Mouse (Mus musculus) forebrain, embryonic 16.5 days (tissue): ENCODE measurements around the gene Ddx19a. TPM values are rescaled to one million over a fixed set of nuclear protein-coding genes. Genes with fewer than 3 reads are reported as not detected.
"Not testable (repeated sequence)": the region's sequence is repeated elsewhere in the genome, so short reads cannot be mapped to it uniquely, and the experiment has no call there.

Experiments
- ATAC-seq: fragments of 200-750 bp; cut with Nextera tagmentation; 2 replicates; pipeline ENCODE4 v1.8.0; 2017; ENCODE audit warnings: mild to moderate bottlenecking, moderate library complexity
- H3K27ac ChIP-seq: fragments of 300-500 bp; sonication (generic); 2 replicates; pipeline ENCODE4 v1.5.1; 2014; ENCODE audit warnings: low read length, control low read depth
- H3K27me3 ChIP-seq: fragments of 300-500 bp; sonication (generic); replicated peaks from 2 replicates; pipeline ENCODE4 v1.6.1; 2014; ENCODE audit warnings: low read length; ENCODE audit not compliant: control insufficient read depth, insufficient read depth
- H3K36me3 ChIP-seq: fragments of 300-500 bp; sonication (generic); 2 replicates; pipeline ENCODE4 v1.6.1; 2014; ENCODE audit not compliant: control insufficient read depth, insufficient read depth
- H3K4me1 ChIP-seq: fragments of 300-500 bp; sonication (generic); replicated peaks from 2 replicates; pipeline ENCODE4 v1.6.1; 2014; ENCODE audit warnings: low read length; ENCODE audit not compliant: control insufficient read depth, insufficient read depth
- H3K4me2 ChIP-seq: fragments of 300-500 bp; sonication (generic); 2 replicates; pipeline ENCODE4 v1.6.1; 2014; ENCODE audit warnings: mild to moderate bottlenecking, low read length, control low read depth
- H3K4me3 ChIP-seq: fragments of 300-500 bp; sonication (generic); replicated peaks from 2 replicates; pipeline ENCODE4 v1.5.1; 2014; ENCODE audit warnings: mild to moderate bottlenecking, low read length, control low read depth
- H3K9ac ChIP-seq: fragments of 300-500 bp; sonication (generic); replicated peaks from 2 replicates; pipeline ENCODE4 v1.6.1; 2014; ENCODE audit warnings: low read depth, low read length, control low read depth
- H3K9me3 ChIP-seq: fragments of 300-500 bp; sonication (generic); 2 replicates; pipeline ENCODE4 v1.6.1; 2016; ENCODE audit warnings: low read length; ENCODE audit not compliant: control insufficient read depth
- WGBS: fragments of 180-500 bp; shearing (Covaris S2); extraction: QIAGEN DNeasy Blood & Tissue Kit; methylation state at CpG from one replicate; pipeline ENCODE4 v1.1.7; 2014; 5-methylcytosine and 5-hydroxymethylcytosine counted together
- polyA plus RNA-seq: library from polyadenylated mRNA; unstranded; fragments of >200 nt; fragmentation: Nextera tagmentation; extraction: Ambion mirVana; gene quantifications from 2 replicates; pipeline ENCODE4 v1.2.1, GENCODE M21; 2015

Ddx19a gene
- polyA plus RNA-seq, 1 experiment from 2014 or later: 11.9 TPM

DNA sequence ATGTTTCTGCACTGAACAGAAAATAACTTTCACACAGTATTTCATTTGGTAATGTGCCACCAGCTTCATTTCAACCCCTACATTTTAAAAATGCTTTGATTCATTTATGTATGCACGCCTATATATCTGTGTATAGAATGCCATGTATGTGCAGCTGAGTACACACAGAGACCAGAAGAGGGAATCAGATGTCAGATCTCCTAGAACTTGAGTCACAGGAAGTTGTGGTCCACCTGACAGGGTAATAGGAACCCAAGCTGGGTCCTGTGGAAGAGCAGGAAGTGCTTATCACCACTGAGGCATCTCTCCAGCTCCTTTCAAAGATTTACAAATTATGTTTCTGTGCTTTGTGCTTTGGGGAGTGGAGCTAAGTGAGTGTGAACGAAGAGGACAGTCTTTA is 16.3 kb downstream of the Ddx19a start:
- Histone ChIP-seq H3K27ac (no peak overlapping the region), H3K9me3 (no peaks in the 10 kb centered on the region), H3K4me2 (no peak overlapping the region), H3K36me3 (peaks cover 42% of the 10 kb centered on the region), H3K27me3 (no peaks in the 10 kb centered on the region), H3K9ac (no peak overlapping the region), H3K4me3 (no peak overlapping the region), H3K4me1 (no peaks in the 10 kb centered on the region)
- WGBS: 97% methylated on average over 2 of the region's 2 CpGs
- no peak for ATAC-seq

DNA sequence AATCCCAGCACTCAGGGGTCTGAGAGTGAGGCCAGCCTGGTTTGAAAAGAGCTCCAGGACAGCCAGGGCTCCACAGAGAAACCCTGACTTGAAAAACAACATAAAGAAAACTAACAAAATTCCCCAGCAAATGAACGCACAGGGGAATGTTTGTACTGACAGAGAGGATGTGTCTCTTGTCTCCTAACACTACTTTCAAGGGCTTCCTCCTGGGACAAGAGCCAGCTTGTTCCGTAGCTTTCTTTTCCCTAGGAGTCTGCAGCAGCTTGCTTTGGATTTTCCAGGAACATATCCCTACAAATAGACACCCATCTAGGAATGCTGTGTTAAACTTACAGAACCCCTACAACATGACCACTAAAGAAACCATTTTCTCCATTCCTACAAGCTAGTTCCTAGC is 19.6 kb downstream of the Ddx19a start:
- 91% methylated on average over 2 of the region's 2 CpGs for WGBS
- H3K4me2 ChIP-seq, H3K4me1 ChIP-seq, H3K9ac ChIP-seq, ATAC-seq, H3K27ac ChIP-seq, H3K9me3 ChIP-seq, H3K4me3 ChIP-seq, H3K27me3 ChIP-seq: not testable (repeated sequence)
- H3K36me3 ChIP-seq: peaks cover 33% of the 10 kb centered on the region

DNA sequence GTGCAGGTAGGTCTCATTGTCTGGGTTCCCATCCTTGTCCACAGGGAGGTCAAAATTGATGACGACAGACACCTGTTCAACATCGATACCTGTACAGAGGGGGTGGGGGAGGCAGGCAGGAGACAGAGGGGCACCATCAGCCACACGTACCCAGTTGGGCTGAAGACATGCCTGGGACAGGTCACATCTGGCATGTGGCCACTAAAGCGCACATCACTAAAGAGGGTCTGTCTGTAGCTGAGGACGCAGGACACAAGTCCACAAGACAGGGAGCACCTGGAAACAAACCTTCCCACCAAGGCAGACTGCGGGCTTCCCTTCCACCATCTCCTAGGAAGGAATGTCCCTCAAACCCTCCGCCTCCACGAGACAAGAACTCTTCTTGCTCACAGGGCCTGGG is 21.1 kb downstream of the Ddx19a start:
- not testable (repeated sequence) for H3K27ac ChIP-seq, H3K27me3 ChIP-seq, H3K4me1 ChIP-seq, H3K4me3 ChIP-seq, H3K4me2 ChIP-seq, ATAC-seq, H3K9ac ChIP-seq, H3K9me3 ChIP-seq
- WGBS: 98% methylated on average over 8 of the region's 8 CpGs
- peaks cover 25% of the 10 kb centered on the region for H3K36me3 ChIP-seq

DNA sequence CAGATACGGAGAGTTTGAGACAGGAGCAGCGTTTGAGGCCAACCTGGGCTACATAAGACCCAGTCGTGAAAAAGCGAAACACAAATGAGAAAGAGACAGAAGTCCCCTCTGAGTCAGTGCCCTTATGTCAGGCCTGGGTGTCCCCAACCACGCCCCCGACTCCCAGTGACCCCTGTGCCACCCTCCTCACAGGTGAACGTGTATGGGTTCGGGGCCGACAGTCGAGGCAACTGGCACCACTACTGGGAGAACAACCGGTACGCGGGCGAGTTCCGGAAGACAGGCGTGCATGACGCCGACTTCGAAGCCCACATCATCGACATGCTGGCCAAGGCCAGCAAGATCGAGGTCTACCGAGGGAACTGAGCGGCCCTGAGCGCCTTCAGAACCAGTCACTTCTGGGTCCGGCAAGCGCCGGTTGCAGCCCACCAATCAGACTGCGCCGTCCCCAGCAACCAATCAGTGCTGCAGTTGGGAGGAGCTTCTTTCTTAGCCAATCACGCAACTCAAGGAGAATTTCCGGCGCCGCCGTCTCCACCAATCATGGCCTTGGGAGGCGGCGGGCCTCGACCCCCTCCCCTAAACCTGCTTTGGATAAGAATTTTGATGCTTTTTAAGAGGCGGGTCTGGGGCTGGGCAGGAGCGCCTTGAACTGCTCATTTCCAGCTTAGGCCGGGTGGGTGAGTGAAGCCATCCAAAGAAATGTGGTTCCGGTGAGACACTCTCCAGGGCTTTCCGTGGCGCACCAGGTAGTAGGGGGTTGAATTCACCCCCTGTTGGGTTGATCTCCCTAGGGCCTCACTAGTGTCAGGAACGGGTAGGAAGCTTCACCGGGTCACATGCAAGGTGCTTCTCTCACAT is 27.5 kb downstream of the Ddx19a start:
- H3K9me3 ChIP-seq: no peaks in the 10 kb centered on the region
- peak; percentile 99 for ATAC-seq
- H3K4me2 ChIP-seq: peak overlapping the region; percentile 97
- peak overlapping the region; percentile 60 for H3K4me3 ChIP-seq
- H3K27ac ChIP-seq: peak overlapping the region; percentile 14
- H3K36me3 ChIP-seq: peaks cover 10% of the 10 kb centered on the region
- peak overlapping the region; percentile 68 for H3K9ac ChIP-seq
- H3K27me3 ChIP-seq: no peaks in the 10 kb centered on the region
- 5% methylated on average over 45 of the region's 45 CpGs for WGBS
- peaks cover 17% of the 10 kb centered on the region for H3K4me1 ChIP-seq

DNA sequence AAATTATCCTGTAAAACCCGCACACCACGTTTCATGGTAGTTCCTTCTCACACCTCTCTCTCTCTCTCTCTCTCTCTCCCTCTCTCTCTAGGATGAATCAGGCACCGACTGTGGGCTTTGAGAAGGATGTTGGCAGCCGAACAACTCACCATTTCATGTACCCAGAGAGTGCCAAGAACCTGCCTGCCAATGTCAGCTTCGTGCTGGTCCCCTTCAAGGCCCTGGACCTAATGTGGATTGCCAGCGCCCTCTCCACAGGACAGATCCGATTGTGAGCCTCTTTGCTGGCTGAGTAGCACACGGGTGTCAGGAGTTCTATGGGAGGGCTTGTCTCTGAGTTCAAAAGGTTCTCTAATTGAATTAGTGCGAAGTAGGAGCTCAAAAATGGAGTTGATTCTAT is 30.3 kb downstream of the Ddx19a start:
- Histone ChIP-seq H3K27me3 (no peaks in the 10 kb centered on the region), H3K4me2 (no peak overlapping the region), H3K9ac (no peak overlapping the region), H3K4me3 (no peak overlapping the region), H3K4me1 (peaks cover 19% of the 10 kb centered on the region), H3K9me3 (no peaks in the 10 kb centered on the region), H3K36me3 (peaks cover 5% of the 10 kb centered on the region), H3K27ac (no peak overlapping the region)
- WGBS: 72% methylated on average over 9 of the region's 9 CpGs
- ATAC-seq: no peak

DNA sequence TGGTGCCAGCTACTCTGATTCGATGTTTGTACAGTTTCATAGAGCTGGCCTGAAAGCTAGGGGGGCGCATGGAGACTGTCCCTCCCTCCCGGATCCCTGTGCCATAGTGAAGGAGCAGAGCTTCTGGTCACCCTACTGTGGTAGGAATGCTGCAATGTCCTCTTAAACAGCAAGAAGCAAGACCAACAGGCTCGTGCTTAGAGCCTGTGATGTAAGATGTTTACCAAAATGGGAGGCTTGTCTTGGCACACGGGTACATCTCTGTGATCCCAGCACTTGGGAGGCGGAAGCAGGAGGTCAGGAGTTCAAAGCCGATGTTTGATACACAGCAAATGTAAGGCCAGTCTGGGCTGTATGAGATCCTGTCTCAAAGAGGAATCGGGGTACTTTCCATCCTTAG is 31.0 kb downstream of the Ddx19a start:
- Histone ChIP-seq H3K27ac (no peak overlapping the region), H3K9me3 (no peaks in the 10 kb centered on the region), H3K4me2 (no peak overlapping the region), H3K36me3 (peaks cover 5% of the 10 kb centered on the region), H3K4me1 (peaks cover 19% of the 10 kb centered on the region), H3K27me3 (no peaks in the 10 kb centered on the region), H3K9ac (no peak overlapping the region), H3K4me3 (no peak overlapping the region)
- 92% methylated on average over 8 of the region's 8 CpGs for WGBS
- ATAC-seq: no peak

- Histone ChIP-seq H3K27me3 (no peaks in the 10 kb centered on the region), H3K4me3 (no peak overlapping the region), H3K36me3 (peaks cover 5% of the 10 kb centered on the region), H3K4me2 (no peak overlapping the region), H3K4me1 (peaks cover 15% of the 10 kb centered on the region), H3K9me3 (no peaks in the 10 kb centered on the region), H3K27ac (no peak overlapping the region), H3K9ac (no peak overlapping the region)
- WGBS: 62% methylated on average over 7 of the region's 7 CpGs
- no peak for ATAC-seq
These were observed 32.0 kb downstream of the Ddx19a start for GRCm38 (mm10) chr8:110965594-110965993.

GRCm38 (mm10) chr8:110964666-110965065 is 32.9 kb downstream of the Ddx19a start:
- Histone ChIP-seq H3K9me3 (no peaks in the 10 kb centered on the region), H3K4me3 (no peak overlapping the region), H3K36me3 (peaks cover 5% of the 10 kb centered on the region), H3K4me1 (peaks cover 9% of the 10 kb centered on the region; the same call in 1 of the 2 replicates), H3K27me3 (no peaks in the 10 kb centered on the region), H3K27ac (no peak overlapping the region), H3K4me2 (no peak overlapping the region), H3K9ac (no peak overlapping the region)
- no peak for ATAC-seq
- 73% methylated on average over 7 of the region's 7 CpGs for WGBS

- H3K27ac ChIP-seq: no peak overlapping the region
- no peaks in the 10 kb centered on the region for H3K9me3 ChIP-seq
- no peak overlapping the region for H3K4me3 ChIP-seq
- peaks cover 9% of the 10 kb centered on the region; the same call in 1 of the 2 replicates for H3K4me1 ChIP-seq
- peaks cover 5% of the 10 kb centered on the region for H3K36me3 ChIP-seq
- WGBS: 88% methylated on average over 2 of the region's 2 CpGs
- H3K27me3 ChIP-seq: no peaks in the 10 kb centered on the region
- H3K9ac ChIP-seq: no peak overlapping the region
- no peak overlapping the region for H3K4me2 ChIP-seq
- ATAC-seq: no peak
These were observed 34.5 kb downstream of the Ddx19a start for GRCm38 (mm10) chr8:110963051-110963450.
